Mouse (Mus musculus) midbrain, embryonic 10.5 days (tissue): Measurements from ENCODE around the gene Myh3. TPM values are rescaled to one million over a fixed set of nuclear protein-coding genes. Genes with fewer than 3 reads are reported as not detected.
A peak's percentile ranks its signal among the peaks of the same experiment; 100 is the strongest.

ENCODE experiments used
- DNase-seq: peaks from one replicate; pipeline ENCODE4 v3.0.0-alpha.2; 2017; ENCODE audit warnings: low spot score
- H3K27ac ChIP-seq: fragments of 300-500 bp; sonication (generic); replicated peaks from 2 replicates; pipeline ENCODE4 v1.5.1; 2016; ENCODE audit warnings: mild to moderate bottlenecking
- H3K27me3 ChIP-seq: fragments of 300-500 bp; sonication (generic); 2 replicates; pipeline ENCODE4 v1.6.1; 2016; ENCODE audit warnings: low read depth, mild to moderate bottlenecking; ENCODE audit not compliant: poor library complexity, severe bottlenecking
- H3K36me3 ChIP-seq: fragments of 300-500 bp; sonication (generic); 2 replicates; pipeline ENCODE4 v1.6.1; 2016; ENCODE audit warnings: mild to moderate bottlenecking, moderate library complexity
- H3K4me1 ChIP-seq: fragments of 300-500 bp; sonication (generic); 2 replicates; pipeline ENCODE4 v1.6.1; 2016
- H3K4me3 ChIP-seq: fragments of 300-500 bp; sonication (generic); 2 replicates; pipeline ENCODE4 v1.5.1; 2016; ENCODE audit warnings: mild to moderate bottlenecking, moderate library complexity
- H3K9me3 ChIP-seq: fragments of 300-500 bp; sonication (generic); replicated peaks from 2 replicates; pipeline ENCODE4 v1.6.1; 2016; ENCODE audit warnings: mild to moderate bottlenecking
- WGBS: fragments of 180-500 bp; shearing (Covaris S2); methylation state at CpG from one replicate; pipeline ENCODE4 v1.1.7; 2016; 5-methylcytosine and 5-hydroxymethylcytosine counted together
- polyA plus RNA-seq: library from polyadenylated mRNA; unstranded; fragments of >200 nt; fragmentation: Nextera tagmentation; extraction: Ambion mirVana; gene quantifications from 2 replicates; pipeline ENCODE4 v1.2.1, GENCODE M21; 2016

Myh3 gene
- polyA plus RNA-seq, 1 experiment from 2014 or later = 0.11 TPM

- Histone ChIP-seq H3K4me3 (no peak overlapping the region), H3K27ac (no peak overlapping the region), H3K9me3 (no peaks in the 10 kb centered on the region), H3K36me3 (no peaks in the 10 kb centered on the region), H3K27me3 (peaks cover 11% of the 10 kb centered on the region), H3K4me1 (no peaks in the 10 kb centered on the region)
- DNase-seq = no peak
- WGBS = 95% methylated on average over 10 of the region's 10 CpGs
These were observed 19.6 kb downstream of the Myh3 start for GRCm38 (mm10) chr11:67097709-67098108.

- no peak overlapping the region for H3K27ac ChIP-seq
- no peaks in the 10 kb centered on the region for H3K36me3 ChIP-seq
- no peaks in the 10 kb centered on the region for H3K9me3 ChIP-seq
- 89% methylated on average over 11 of the region's 11 CpGs for WGBS
- H3K27me3 ChIP-seq = peaks cover 6% of the 10 kb centered on the region
- H3K4me3 ChIP-seq = no peak overlapping the region
- H3K4me1 ChIP-seq = no peaks in the 10 kb centered on the region
- DNase-seq = no peak
These were observed 20.3 kb downstream of the Myh3 start for GRCm38 (mm10) chr11:67098427-67098826.

GRCm38 (mm10) chr11:67099241-67099640, 21.1 kb downstream of the Myh3 start:
- no peaks in the 10 kb centered on the region for H3K9me3 ChIP-seq
- H3K36me3 ChIP-seq = no peaks in the 10 kb centered on the region
- H3K27ac ChIP-seq = no peak overlapping the region
- no peak overlapping the region for H3K4me3 ChIP-seq
- no peak for DNase-seq
- no peaks in the 10 kb centered on the region for H3K4me1 ChIP-seq
- 94% methylated on average over 16 of the region's 16 CpGs for WGBS
- H3K27me3 ChIP-seq = peaks cover 5% of the 10 kb centered on the region; the same call in 1 of the 2 replicates

- no peaks in the 10 kb centered on the region for H3K4me1 ChIP-seq
- WGBS = 36% methylated on average over 6 of the region's 6 CpGs
- no peak overlapping the region for H3K4me3 ChIP-seq
- no peak overlapping the region for H3K27ac ChIP-seq
- H3K27me3 ChIP-seq = peaks cover 5% of the 10 kb centered on the region; the same call in 1 of the 2 replicates
- H3K9me3 ChIP-seq = no peaks in the 10 kb centered on the region
- DNase-seq = no peak
- no peaks in the 10 kb centered on the region for H3K36me3 ChIP-seq
These were observed 22.1 kb downstream of the Myh3 start for GRCm38 (mm10) chr11:67100169-67100568.

- Histone ChIP-seq H3K27me3 (peaks cover 6% of the 10 kb centered on the region; the same call in 1 of the 2 replicates), H3K4me3 (no peak overlapping the region), H3K36me3 (no peaks in the 10 kb centered on the region), H3K27ac (no peak overlapping the region), H3K9me3 (no peaks in the 10 kb centered on the region), H3K4me1 (peaks cover 7% of the 10 kb centered on the region)
- WGBS = 34% methylated on average over 8 of the region's 8 CpGs
- no peak for DNase-seq
These were observed 23.6 kb downstream of the Myh3 start for GRCm38 (mm10) chr11:67101713-67102112.

GRCm38 (mm10) chr11:67103256-67103655, 25.2 kb downstream of the Myh3 start:
- 90% methylated on average over 9 of the region's 9 CpGs for WGBS
- no peaks in the 10 kb centered on the region for H3K36me3 ChIP-seq
- no peaks in the 10 kb centered on the region for H3K9me3 ChIP-seq
- DNase-seq = no peak
- H3K4me1 ChIP-seq = peaks cover 7% of the 10 kb centered on the region
- peaks cover 11% of the 10 kb centered on the region; the same call in 1 of the 2 replicates for H3K27me3 ChIP-seq
- no peak overlapping the region for H3K27ac ChIP-seq
- no peak overlapping the region for H3K4me3 ChIP-seq

GRCm38 (mm10) chr11:67104242-67104641, 26.1 kb downstream of the Myh3 start:
- Histone ChIP-seq H3K27me3 (peaks cover 11% of the 10 kb centered on the region; the same call in 1 of the 2 replicates), H3K9me3 (no peaks in the 10 kb centered on the region), H3K36me3 (no peaks in the 10 kb centered on the region), H3K4me1 (peaks cover 7% of the 10 kb centered on the region), H3K27ac (no peak overlapping the region), H3K4me3 (no peak overlapping the region)
- no peak for DNase-seq
- WGBS = 59% methylated on average over 1 of the region's 1 CpGs

GRCm38 (mm10) chr11:67104714-67105113, 26.6 kb downstream of the Myh3 start:
- no peak for DNase-seq
- 84% methylated on average over 11 of the region's 11 CpGs for WGBS
- Histone ChIP-seq H3K4me1 (peaks cover 7% of the 10 kb centered on the region), H3K27ac (no peak overlapping the region), H3K9me3 (no peaks in the 10 kb centered on the region), H3K27me3 (peaks cover 6% of the 10 kb centered on the region; the same call in 1 of the 2 replicates), H3K4me3 (no peak overlapping the region), H3K36me3 (no peaks in the 10 kb centered on the region)

GRCm38 (mm10) chr11:67105689-67106088, 27.6 kb downstream of the Myh3 start:
- peaks cover 6% of the 10 kb centered on the region; the same call in 1 of the 2 replicates for H3K27me3 ChIP-seq
- H3K27ac ChIP-seq = no peak overlapping the region; the same call in 1 of the 2 replicates
- H3K4me1 ChIP-seq = peaks cover 7% of the 10 kb centered on the region
- H3K4me3 ChIP-seq = no peak overlapping the region
- no peak for DNase-seq
- H3K9me3 ChIP-seq = no peaks in the 10 kb centered on the region
- H3K36me3 ChIP-seq = no peaks in the 10 kb centered on the region
- WGBS = 69% methylated on average over 4 of the region's 4 CpGs

GRCm38 (mm10) chr11:67106973-67107372, 28.9 kb downstream of the Myh3 start:
- peaks cover 7% of the 10 kb centered on the region for H3K4me1 ChIP-seq
- DNase-seq = no peak
- peaks cover 14% of the 10 kb centered on the region; the same call in 1 of the 2 replicates for H3K27me3 ChIP-seq
- WGBS = 92% methylated on average over 10 of the region's 10 CpGs
- no peaks in the 10 kb centered on the region for H3K36me3 ChIP-seq
- H3K27ac ChIP-seq = no peak overlapping the region
- H3K4me3 ChIP-seq = no peak overlapping the region
- H3K9me3 ChIP-seq = no peaks in the 10 kb centered on the region

- no peaks in the 10 kb centered on the region for H3K36me3 ChIP-seq
- no peak overlapping the region for H3K4me3 ChIP-seq
- H3K4me1 ChIP-seq = peaks cover 11% of the 10 kb centered on the region
- H3K9me3 ChIP-seq = no peaks in the 10 kb centered on the region
- DNase-seq = peak; percentile 65
- peaks cover 14% of the 10 kb centered on the region; the same call in 1 of the 2 replicates for H3K27me3 ChIP-seq
- H3K27ac ChIP-seq = no peak overlapping the region
- 36% methylated on average over 5 of the region's 5 CpGs for WGBS
These were observed 32.3 kb downstream of the Myh3 start for GRCm38 (mm10) chr11:67110168-67110948.

- no peaks in the 10 kb centered on the region for H3K36me3 ChIP-seq
- peaks cover 7% of the 10 kb centered on the region; the same call in 1 of the 2 replicates for H3K27me3 ChIP-seq
- H3K27ac ChIP-seq = no peak overlapping the region
- no peaks in the 10 kb centered on the region for H3K9me3 ChIP-seq
- DNase-seq = peak; percentile 77
- WGBS = 36% methylated on average over 11 of the region's 11 CpGs
- H3K4me1 ChIP-seq = peaks cover 4% of the 10 kb centered on the region; the same call in 1 of the 2 replicates
- no peak overlapping the region for H3K4me3 ChIP-seq
These were observed 34.1 kb downstream of the Myh3 start for GRCm38 (mm10) chr11:67112019-67112850.
